Mouse (Mus musculus): ENCODE data around the gene Ece1.

DNA sequence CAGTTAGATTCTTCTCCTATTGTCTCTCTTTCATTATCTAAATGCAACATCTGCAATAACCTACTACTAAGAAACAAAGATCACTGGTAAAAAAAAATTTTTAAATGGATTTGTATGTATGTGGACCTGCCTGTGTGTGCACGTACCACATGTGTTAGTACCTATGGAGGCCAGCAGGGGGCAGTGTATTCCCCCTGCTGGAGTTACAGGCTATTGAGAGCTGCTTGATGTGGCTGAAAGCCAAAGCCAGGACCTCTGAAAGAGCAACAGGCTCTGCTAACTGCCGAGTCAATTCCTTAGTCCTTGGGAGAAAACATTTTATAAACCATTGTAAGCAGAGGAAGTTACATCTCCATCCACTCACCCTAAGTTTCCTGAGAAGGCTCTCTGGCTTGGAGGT, 10.6 kb upstream of the Ece1 start:
- no peak for TF ChIP-seq POLR2A (IDR thresholded peaks at IDR 0.05; ENCODE audit: insufficient read length, low read depth)
- no peak for TF ChIP-seq MYOG (IDR thresholded peaks at IDR 0.05; ENCODE audit: control insufficient read depth in 1 of 3, insufficient read depth in 1 of 3, insufficient read length in 2 of 3, low read depth in 2 of 3)
- TF ChIP-seq CEBPB (IDR thresholded peaks at IDR 0.05; ENCODE audit: insufficient read depth, poor library complexity, severe bottlenecking), result no peak
- no peak for TF ChIP-seq USF1 (IDR thresholded peaks at IDR 0.05; ENCODE audit: low read depth)
- no peak for TF ChIP-seq MYOD1 (IDR thresholded peaks at IDR 0.05; ENCODE audit: control insufficient read depth in 1 of 3, insufficient read length in 2 of 3, low read depth in 2 of 3)

All from myocyte (in vitro differentiated cells).